Mouse (Mus musculus): Measurements from ENCODE around the gene Tbc1d8.

Tbc1d8 gene

GRCm38 (mm10) chr1:39365562-39365961 lies 113.0 kb downstream of the Tbc1d8 start:
- DNase-seq (ENCODE audit: low spot score in 2 of 2) = no peak

- DNase-seq (ENCODE audit: low spot score in 2 of 2) = no peak
These were observed 116.1 kb downstream of the Tbc1d8 start for GRCm38 (mm10) chr1:39362515-39362893.

GRCm38 (mm10) chr1:39361754-39362514 lies 116.6 kb downstream of the Tbc1d8 start:
- DNase-seq (ENCODE audit: low spot score in 2 of 2) = no peak

- no peak for DNase-seq (ENCODE audit: low spot score in 2 of 2)
These were observed 129.1 kb downstream of the Tbc1d8 start for GRCm38 (mm10) chr1:39349427-39349826.

GRCm38 (mm10) chr1:39349001-39349400 lies 129.6 kb downstream of the Tbc1d8 start:
- DNase-seq (ENCODE audit: low spot score in 2 of 2) = no peak

GRCm38 (mm10) chr1:39344981-39345600 lies 133.5 kb downstream of the Tbc1d8 start:
- DNase-seq (ENCODE audit: low spot score in 2 of 2) = peak in 1 of 2 experiments; percentile 1

GRCm38 (mm10) chr1:39343242-39343641 lies 135.3 kb downstream of the Tbc1d8 start:
- DNase-seq (ENCODE audit: low spot score in 2 of 2) = no peak

GRCm38 (mm10) chr1:39341807-39342206 lies 136.7 kb downstream of the Tbc1d8 start:
- DNase-seq (ENCODE audit: low spot score in 2 of 2) = peak in 1 of 2 experiments; percentile 1

- DNase-seq (ENCODE audit: low spot score in 2 of 2) = no peak
These were observed 137.9 kb downstream of the Tbc1d8 start for GRCm38 (mm10) chr1:39340647-39341046.

- no peak for DNase-seq (ENCODE audit: low spot score in 2 of 2)
These were observed 138.4 kb downstream of the Tbc1d8 start for GRCm38 (mm10) chr1:39340156-39340555.

- DNase-seq (ENCODE audit: low spot score in 2 of 2) = no peak
These were observed 139.1 kb downstream of the Tbc1d8 start for GRCm38 (mm10) chr1:39339455-39339854.

GRCm38 (mm10) chr1:39338831-39339230 lies 139.7 kb downstream of the Tbc1d8 start:
- no peak for DNase-seq (ENCODE audit: low spot score in 2 of 2)

GRCm38 (mm10) chr1:39336788-39337187 lies 141.8 kb downstream of the Tbc1d8 start:
- no peak for DNase-seq (ENCODE audit: low spot score in 2 of 2)

- no peak for DNase-seq (ENCODE audit: low spot score in 2 of 2)
These were observed 142.9 kb downstream of the Tbc1d8 start for GRCm38 (mm10) chr1:39335561-39336196.

- no peak for DNase-seq (ENCODE audit: low spot score in 2 of 2)
These were observed 146.1 kb downstream of the Tbc1d8 start for GRCm38 (mm10) chr1:39332456-39332855.

- DNase-seq (ENCODE audit: low spot score in 2 of 2) = no peak
These were observed 147.5 kb downstream of the Tbc1d8 start for GRCm38 (mm10) chr1:39330857-39331594.

GRCm38 (mm10) chr1:39327546-39327945 lies 151.0 kb downstream of the Tbc1d8 start:
- no peak for DNase-seq (ENCODE audit: low spot score in 2 of 2)

GRCm38 (mm10) chr1:39325228-39325627 lies 153.3 kb downstream of the Tbc1d8 start:
- no peak for DNase-seq (ENCODE audit: low spot score in 2 of 2)

- DNase-seq (ENCODE audit: low spot score in 2 of 2) = no peak
These were observed 156.6 kb downstream of the Tbc1d8 start for GRCm38 (mm10) chr1:39321954-39322353.
